In the genomic region with DNA sequence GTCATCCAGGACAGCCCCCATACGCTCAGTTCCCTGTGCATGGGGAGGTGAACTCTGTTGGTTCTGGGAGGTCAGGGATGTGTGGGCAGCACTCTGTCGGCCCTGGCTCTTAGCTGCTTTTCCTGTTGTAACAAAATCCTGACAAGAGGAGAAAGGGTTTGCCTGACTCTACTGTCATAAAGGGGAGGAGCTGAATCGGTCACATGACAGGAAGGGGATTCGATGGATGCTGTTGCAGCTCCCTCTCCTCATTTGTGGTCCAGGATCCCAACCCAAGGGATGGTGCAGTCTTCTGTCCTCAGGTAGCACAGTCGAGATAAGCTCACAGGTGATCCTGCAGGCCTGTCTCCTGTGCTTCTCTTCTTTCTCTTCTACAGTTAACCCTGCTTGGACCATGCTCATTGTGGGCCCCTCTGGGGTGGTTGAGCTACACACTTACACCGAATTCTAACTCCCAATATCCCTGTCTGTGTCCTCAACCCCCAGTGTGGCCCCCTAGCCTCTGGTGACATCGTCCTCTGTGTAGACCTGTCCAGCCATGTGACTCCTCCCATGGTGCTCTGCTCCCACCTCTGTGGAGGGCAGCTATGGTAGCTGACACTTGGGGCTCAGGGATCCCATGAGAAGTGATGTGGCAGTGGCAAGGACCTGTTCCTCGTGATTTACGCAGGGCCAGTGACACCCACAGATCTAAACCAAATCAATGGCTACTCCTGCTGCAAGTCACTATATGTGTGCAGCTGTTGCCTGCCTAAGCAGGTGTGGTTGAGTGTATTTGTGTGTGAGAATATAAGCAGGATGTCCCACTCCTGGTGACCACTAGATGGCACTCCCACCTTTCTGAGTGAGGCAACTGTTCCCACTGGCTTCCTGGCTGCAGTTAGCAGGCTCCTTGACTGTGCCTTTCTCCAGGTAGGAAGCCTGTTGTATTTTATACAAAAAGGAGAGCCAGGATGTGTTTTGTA, we compare ENCODE assay signal across 8 mouse cellular contexts. TPM values are rescaled to one million over a fixed set of nuclear protein-coding genes. Genes with fewer than 3 reads are reported as not detected.
DNase-seq lines count a peak whose midpoint lies in the region; ATAC-seq lines count a peak whose summit lies in the region.

No protein-coding gene starts in this region.

- no peaks in the 10 kb centered on the region for H3K27me3 ChIP-seq in heart, embryonic 10.5 days (ENCODE audit: insufficient read depth, poor library complexity, severe bottlenecking)
- H3K27me3 ChIP-seq in intestine, embryonic 14.5 days (replicated peaks; ENCODE audit: control insufficient read depth, insufficient read depth, low read length), result no peaks in the 10 kb centered on the region

- H3K36me3 ChIP-seq in heart, embryonic 10.5 days, result peaks cover 81% of the 10 kb centered on the region
- H3K36me3 ChIP-seq in intestine, embryonic 14.5 days (ENCODE audit: control insufficient read depth, insufficient read depth, low read length), result peaks cover 67% of the 10 kb centered on the region

- H3K4me3 ChIP-seq in heart, embryonic 10.5 days, result no peak overlapping the region
- H3K4me3 ChIP-seq in intestine, embryonic 14.5 days (ENCODE audit: low read depth, low read length), result no peak overlapping the region

- no peak overlapping the region for H3K9ac ChIP-seq in intestine, embryonic 14.5 days (ENCODE audit: low read length)

- H3K9me3 ChIP-seq in heart, embryonic 10.5 days, result no peaks in the 10 kb centered on the region
- H3K9me3 ChIP-seq in intestine, embryonic 14.5 days (ENCODE audit: control insufficient read depth, low read length), result no peaks in the 10 kb centered on the region

- H3K27ac ChIP-seq in heart, embryonic 10.5 days, result no peak overlapping the region
- H3K27ac ChIP-seq in intestine, embryonic 14.5 days (ENCODE audit: low read depth), result no peak overlapping the region

- peaks cover 5% of the 10 kb centered on the region; the same call in 1 of the 2 replicates for H3K4me1 ChIP-seq in heart, embryonic 10.5 days
- no peaks in the 10 kb centered on the region for H3K4me1 ChIP-seq in intestine, embryonic 14.5 days (replicated peaks; ENCODE audit: control insufficient read depth, insufficient read depth, low read length)

- ATAC-seq in intestine, embryonic 14.5 days (replicated peaks; ENCODE audit: low FRiP score, low TSS enrichment, low read depth), result peak; percentile 57
- peak; percentile 96 for ATAC-seq in megakaryocyte progenitor cell, adult 5-6 weeks (replicated peaks; ENCODE audit: poor library complexity)

- H3K4me2 ChIP-seq in intestine, embryonic 14.5 days (ENCODE audit: low read length), result no peak overlapping the region

- 62% methylated on average over 9 of the region's 9 CpGs for WGBS in heart, embryonic 10.5 days
- WGBS in intestine, embryonic 14.5 days, result 63% methylated on average over 9 of the region's 9 CpGs

- peak; percentile 68 to 81 for DNase-seq in heart, adult 18-20 months
- DNase-seq in heart, embryonic 10.5 days (ENCODE audit: low spot score), result no peak
- peak; percentile 79 to 86 for DNase-seq in cerebellum, postnatal 25 days
- DNase-seq in gastrocnemius, adult 18-20 months (ENCODE audit: low spot score), result peak; percentile 77
- peak; percentile 76 for DNase-seq in intestine, embryonic 14.5 days (ENCODE audit: low spot score)
- peak; percentile 60 to 67 for DNase-seq in left cerebral cortex, adult 8-10 months (ENCODE audit: low spot score in 2 of 2)
- DNase-seq in right cerebral cortex, adult 2 months (ENCODE audit: low spot score in 2 of 2), result peak; percentile 81 to 83

RNA-seq across cellular contexts. Expression of a gene that starts 31.3 kb away (rescaled TPM):
- total RNA-seq in heart, adult 18-20 months (2021), result 10 to 100 TPM; 29.6 to 30.3 TPM
- 34.6 and 35.6 TPM in 2 replicates for polyA plus RNA-seq in heart, embryonic 10.5 days (2016; fragmentation: Nextera tagmentation; extraction: Ambion mirVana)
- total RNA-seq in gastrocnemius, adult 18-20 months (2021), result 10 to 100 TPM; 20.1 to 23.1 TPM
- polyA plus RNA-seq in intestine, embryonic 14.5 days (2014; fragmentation: Nextera tagmentation; extraction: Ambion mirVana), result 28.4 and 33.5 TPM in 2 replicates
- 10 to 100 TPM; 66.4 to 71.0 (median 67.0) TPM for total RNA-seq in left cerebral cortex, adult 8-10 months (2022)
- 6.7 and 8.5 TPM in 2 replicates for total RNA-seq in megakaryocyte progenitor cell, adult 5-6 weeks (2015)
- total RNA-seq in megakaryocyte progenitor cell, adult 5-6 weeks (2017), result 5.9 and 7.3 TPM in 2 replicates

RNA-seq across cellular contexts. Expression of a gene that starts 54.1 kb away (rescaled TPM):
- total RNA-seq in heart, adult 18-20 months (2021), result 1 to 10 TPM; 1.4 to 2.5 TPM
- polyA plus RNA-seq in heart, embryonic 10.5 days (2016; fragmentation: Nextera tagmentation; extraction: Ambion mirVana), result 136 and 163 TPM in 2 replicates
- total RNA-seq in gastrocnemius, adult 18-20 months (2021), result under 1 TPM; 0.19 to 0.23 TPM
- 122 and 123 TPM in 2 replicates for polyA plus RNA-seq in intestine, embryonic 14.5 days (2014; fragmentation: Nextera tagmentation; extraction: Ambion mirVana)
- 1 to 10 TPM in 2 of 4 experiments, under 1 TPM in 2; 0.80 to 1.8 (median 1.3) TPM for total RNA-seq in left cerebral cortex, adult 8-10 months (2022)
- total RNA-seq in megakaryocyte progenitor cell, adult 5-6 weeks (2015), result 67.8 and 80.7 TPM in 2 replicates
- total RNA-seq in megakaryocyte progenitor cell, adult 5-6 weeks (2017), result 151 and 160 TPM in 2 replicates

RNA-seq across cellular contexts. Expression of a gene that starts 57.1 kb away (rescaled TPM):
- total RNA-seq in heart, adult 18-20 months (2021), result not detected
- polyA plus RNA-seq in heart, embryonic 10.5 days (2016; fragmentation: Nextera tagmentation; extraction: Ambion mirVana), result not detected in 2 replicates
- total RNA-seq in gastrocnemius, adult 18-20 months (2021), result not detected
- polyA plus RNA-seq in intestine, embryonic 14.5 days (2014; fragmentation: Nextera tagmentation; extraction: Ambion mirVana), result 0.17 TPM in 1 of 2 replicates, not detected in the other
- total RNA-seq in left cerebral cortex, adult 8-10 months (2022), result not detected
- total RNA-seq in megakaryocyte progenitor cell, adult 5-6 weeks (2015), result not detected in 2 replicates
- total RNA-seq in megakaryocyte progenitor cell, adult 5-6 weeks (2017), result not detected in 2 replicates

Comparison
In these comparisons a context has a peak if more than half of its experiments do, and no peak if none do; other contexts are left out.
1. RNA of a gene that starts 54.1 kb away (total RNA-seq): 67.8 to 160 TPM in megakaryocyte progenitor cell, adult 5-6 weeks; 1.4 to 2.5 TPM in heart, adult 18-20 months, 0.80 to 1.8 TPM in left cerebral cortex, adult 8-10 months and 0.19 to 0.23 TPM in gastrocnemius, adult 18-20 months; every median in the first group is over 10 times any median in the second.